Mouse (Mus musculus) ES-E14 (cell line): ENCODE measurements around the gene Dlx3.

ENCODE experiments used
- CHD2 ChIP-seq: IDR thresholded peaks from 2 replicates; pipeline ENCODE4 v1.6.1; 2014; ENCODE audit warnings: mild to moderate bottlenecking, low read depth, low read length, inconsistent platforms
- ZNF384 ChIP-seq: IDR thresholded peaks from 2 replicates; pipeline ENCODE4 v1.6.1; 2012; ENCODE audit warnings: low read depth, low read length, inconsistent platforms

- no peak for TF ChIP-seq ZNF384
- no peak for TF ChIP-seq CHD2
Measured at GRCm38 (mm10) chr11:95098346-95099095, 21.4 kb upstream of the Dlx3 start.
